Mouse (Mus musculus) neural tube, embryonic 10.5 days (tissue): ENCODE measurements around the gene Rbm5.

Experiments used
- DNase-seq: peaks from one replicate; pipeline ENCODE4 v3.0.0-alpha.2; 2017; ENCODE audit warnings: low spot score; ENCODE audit errors: extremely low spot score

Rbm5 gene

GRCm38 (mm10) chr9:107770374-107771290 is at the start of gene Rbm5:
Gene Rbm5 (minus strand): TSS chr9:107770996.
- peak; percentile 87 for DNase-seq

DNA sequence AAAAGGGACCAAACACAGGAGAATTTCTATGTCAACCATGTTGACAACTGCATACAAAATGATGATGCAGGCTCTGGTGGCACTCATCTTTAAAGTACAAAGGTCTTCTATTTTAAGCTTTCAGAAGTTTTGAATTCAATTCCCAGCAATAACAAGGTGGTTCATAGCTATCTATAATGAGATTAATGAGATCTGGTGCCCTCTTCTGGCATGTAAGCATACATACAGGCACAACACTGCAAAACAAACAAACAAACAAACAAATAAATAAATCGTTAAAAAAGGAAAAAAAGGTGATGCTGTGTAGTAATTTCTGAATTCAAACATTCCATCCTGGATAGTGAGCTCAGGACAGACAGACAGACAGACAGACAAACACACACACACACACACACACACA is 41.3 kb upstream of the Rbm5 start:
- DNase-seq, result no peak

DNA sequence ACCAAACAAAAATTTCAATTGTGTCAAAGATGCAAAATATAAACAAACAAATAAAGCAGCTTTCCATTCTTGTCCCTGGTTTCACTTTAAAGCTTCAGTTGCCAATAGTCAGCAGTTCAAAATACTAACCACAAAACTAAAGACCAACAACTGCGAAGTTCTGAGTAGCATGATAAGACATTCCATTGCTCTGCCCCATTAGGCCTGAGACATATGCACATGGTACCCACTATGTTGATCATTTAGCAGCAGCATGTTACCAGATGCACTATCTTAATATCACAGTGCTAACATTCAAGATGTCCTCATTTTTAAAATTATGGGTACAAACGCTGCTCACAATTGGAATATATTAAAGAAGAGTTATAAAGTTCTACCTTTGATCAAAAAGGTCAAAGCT is 40.2 kb upstream of the Rbm5 start:
- no peak for DNase-seq

DNA sequence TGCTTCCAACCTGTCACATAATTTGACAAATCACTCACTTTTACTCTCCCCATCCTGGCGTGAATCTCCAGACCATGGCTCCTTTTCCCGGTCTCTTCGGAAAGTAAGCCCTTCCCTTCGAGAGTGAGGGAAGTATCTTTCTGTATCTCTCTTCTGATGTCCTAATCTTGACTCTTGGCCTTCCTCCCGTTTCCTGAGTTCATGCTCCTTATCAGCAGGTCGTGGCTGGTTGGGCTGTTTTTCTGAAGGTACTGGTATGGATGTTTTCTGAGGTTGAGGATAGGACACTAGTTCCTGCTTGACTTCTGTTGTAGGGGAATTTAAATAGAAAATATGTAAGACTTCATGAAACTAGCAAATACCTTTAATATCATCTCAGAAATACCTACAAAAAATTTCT is 20.9 kb upstream of the Rbm5 start:
- DNase-seq, result no peak

GRCm38 (mm10) chr9:107782536-107783203 is 11.9 kb upstream of the Rbm5 start:
- no peak for DNase-seq

- DNase-seq, result no peak
Measured at GRCm38 (mm10) chr9:107776809-107777208, 6.0 kb upstream of the Rbm5 start.

DNA sequence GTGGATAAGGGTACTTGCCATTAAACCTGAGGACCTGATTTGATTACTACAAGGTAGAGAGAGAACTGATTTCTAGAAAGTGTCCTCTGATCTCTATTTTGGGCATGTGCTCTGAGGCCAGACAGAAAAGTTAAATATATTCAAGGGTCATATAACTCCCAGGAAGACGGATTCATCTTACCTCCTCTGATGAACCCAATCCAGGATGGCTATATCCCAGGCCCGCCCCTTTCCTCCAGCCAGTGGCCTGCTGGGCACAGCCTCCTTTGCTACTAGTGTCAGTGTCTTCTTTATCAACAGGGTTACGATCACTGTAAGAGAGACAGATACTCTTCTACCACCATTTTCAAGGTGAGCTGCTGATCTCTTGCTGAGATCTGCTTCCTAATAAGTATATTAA is 3.6 kb upstream of the Rbm5 start:
- no peak for DNase-seq

DNA sequence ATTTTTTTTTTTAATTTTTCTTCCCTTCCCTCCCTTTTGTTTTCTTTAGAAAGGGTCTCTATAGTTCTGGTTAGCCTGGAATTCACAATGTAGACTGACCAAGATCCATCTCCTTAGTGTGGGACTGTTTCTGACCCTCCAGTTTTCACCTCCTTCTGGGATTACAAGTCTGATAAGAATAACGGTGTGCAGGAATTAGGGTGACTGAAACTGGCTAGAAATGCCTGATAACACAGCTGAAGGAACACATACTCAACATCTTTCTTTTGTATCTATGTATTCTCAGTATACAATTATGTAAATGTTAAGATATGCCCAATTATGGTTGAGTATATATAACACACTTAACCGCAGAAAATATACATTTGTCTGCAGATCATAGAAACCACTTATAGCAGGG is 986 bp upstream of the Rbm5 start:
- no peak for DNase-seq

DNA sequence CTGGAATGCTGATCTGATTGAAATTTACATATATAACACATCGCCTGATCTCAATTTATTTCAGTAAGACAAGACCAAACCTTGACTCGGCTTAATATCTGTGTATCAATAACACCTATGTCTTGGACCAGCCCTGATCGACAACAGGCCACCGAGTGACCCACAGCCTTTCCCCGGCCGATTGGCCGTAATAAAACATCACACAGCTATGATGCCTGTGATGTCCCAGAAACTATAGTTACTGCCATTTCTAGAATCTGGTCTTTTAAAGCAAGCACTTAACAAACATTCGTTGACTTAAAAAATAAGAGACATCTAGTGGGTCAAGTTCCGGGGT is 791 bp downstream of the Rbm5 start:
- no peak for DNase-seq

DNA sequence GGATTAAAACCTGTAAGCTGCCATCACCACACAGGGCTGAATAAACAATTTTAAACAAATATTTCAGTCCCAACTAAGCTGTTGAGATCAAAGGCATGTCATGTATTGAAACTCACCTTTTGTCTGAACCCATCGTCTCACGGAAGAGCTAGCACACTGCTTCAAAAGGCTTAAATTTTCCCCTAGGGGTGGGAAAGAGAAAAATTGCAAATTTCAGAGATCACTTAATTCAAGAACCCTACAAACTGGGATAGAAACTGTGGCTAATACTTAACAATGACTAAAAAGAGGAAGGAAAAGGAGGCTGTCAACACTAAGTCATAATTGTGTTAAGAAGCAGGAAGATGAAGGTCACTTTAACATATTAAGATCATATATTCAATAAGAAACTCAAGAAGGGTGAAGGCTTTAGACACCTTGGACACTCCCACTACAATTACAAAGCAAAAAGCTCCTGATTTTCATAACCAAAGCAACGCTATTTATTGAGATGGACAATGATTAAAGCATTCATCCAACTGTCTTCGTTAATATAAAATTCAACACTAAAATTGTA is 1.3 kb downstream of the Rbm5 start:
- no peak for DNase-seq

GRCm38 (mm10) chr9:107768851-107769250 is 1.9 kb downstream of the Rbm5 start:
- DNase-seq, result no peak

DNA sequence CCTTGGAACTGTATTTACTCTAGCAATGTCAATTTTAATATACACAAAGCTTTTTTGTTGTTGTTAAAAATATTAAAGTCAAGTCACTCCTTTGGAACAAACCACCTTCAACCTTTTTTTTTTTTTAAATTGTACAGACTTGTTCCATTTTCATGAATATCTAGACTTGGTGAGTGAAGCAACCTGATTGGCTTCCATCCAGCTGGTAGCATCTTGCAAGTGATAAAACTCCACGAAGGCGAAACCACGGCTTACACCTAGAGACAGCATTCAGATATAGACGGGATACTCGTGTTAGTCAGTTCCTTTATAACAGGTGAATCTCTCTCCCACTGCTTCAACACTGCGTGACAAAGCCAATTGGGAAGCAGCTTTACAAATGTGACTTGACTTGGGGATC is 11.2 kb downstream of the Rbm5 start:
- no peak for DNase-seq

- DNase-seq, result no peak
Measured at GRCm38 (mm10) chr9:107750378-107750777, 20.4 kb downstream of the Rbm5 start.

GRCm38 (mm10) chr9:107748063-107748462 is 22.7 kb downstream of the Rbm5 start:
- no peak for DNase-seq

DNA sequence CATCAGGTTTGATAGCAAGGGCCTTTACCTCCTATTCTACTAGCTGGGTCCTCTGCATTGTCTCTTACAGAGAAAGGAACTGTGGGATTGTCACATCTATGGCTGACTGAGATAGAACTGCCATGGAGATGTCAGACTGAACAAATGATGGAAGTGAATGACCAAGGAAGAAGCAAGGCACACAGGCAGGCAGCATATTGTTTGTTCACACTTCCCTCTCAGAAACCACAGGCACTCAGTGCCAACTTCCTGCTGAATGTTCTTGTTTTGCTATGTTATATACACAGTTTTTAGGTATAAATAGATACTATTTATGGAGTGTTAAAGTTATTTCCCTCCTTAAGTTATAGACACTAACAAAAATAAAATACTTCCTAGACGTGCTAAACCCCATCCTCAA is 23.5 kb downstream of the Rbm5 start:
- no peak for DNase-seq

DNA sequence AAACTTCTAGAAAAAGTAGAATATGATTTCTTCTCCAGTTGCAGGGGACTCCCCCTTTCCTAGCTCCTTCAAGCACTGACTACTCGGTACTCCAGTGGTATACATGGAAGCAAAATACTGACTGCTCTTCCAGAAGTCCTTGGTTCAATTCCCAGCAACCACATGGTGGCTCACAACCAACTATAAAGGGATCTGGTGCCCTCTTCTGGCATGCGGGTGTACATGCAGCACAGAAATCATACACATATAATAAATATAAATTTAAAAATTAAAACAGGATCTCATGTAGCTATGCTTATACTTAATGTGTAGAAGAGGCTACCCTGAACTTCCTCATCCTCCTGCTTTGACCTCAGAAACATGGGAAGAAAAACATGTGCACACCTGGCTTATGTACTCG is 24.1 kb downstream of the Rbm5 start:
- DNase-seq, result no peak

DNA sequence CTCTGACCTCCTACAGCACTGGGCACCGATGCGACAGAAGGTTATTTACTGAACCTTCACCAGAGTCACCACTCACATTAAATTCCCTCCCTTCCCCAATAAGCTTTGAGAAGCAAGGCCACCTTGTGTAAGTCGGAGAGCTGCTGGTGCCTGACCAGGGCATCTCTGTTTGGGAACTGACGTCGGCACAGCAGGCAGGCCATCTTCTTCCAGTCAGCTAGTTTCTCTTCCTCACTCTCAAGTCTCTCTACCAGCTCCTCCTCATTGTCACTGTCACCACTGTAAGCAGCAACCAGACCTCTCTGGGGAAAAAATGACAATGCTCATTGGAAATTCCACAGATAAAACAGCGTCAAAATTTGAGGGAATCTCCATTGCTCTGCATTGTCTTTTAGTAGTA is 26.7 kb downstream of the Rbm5 start:
- no peak for DNase-seq

GRCm38 (mm10) chr9:107738841-107739202 is 32.0 kb downstream of the Rbm5 start:
- DNase-seq, result peak; percentile 62

DNA sequence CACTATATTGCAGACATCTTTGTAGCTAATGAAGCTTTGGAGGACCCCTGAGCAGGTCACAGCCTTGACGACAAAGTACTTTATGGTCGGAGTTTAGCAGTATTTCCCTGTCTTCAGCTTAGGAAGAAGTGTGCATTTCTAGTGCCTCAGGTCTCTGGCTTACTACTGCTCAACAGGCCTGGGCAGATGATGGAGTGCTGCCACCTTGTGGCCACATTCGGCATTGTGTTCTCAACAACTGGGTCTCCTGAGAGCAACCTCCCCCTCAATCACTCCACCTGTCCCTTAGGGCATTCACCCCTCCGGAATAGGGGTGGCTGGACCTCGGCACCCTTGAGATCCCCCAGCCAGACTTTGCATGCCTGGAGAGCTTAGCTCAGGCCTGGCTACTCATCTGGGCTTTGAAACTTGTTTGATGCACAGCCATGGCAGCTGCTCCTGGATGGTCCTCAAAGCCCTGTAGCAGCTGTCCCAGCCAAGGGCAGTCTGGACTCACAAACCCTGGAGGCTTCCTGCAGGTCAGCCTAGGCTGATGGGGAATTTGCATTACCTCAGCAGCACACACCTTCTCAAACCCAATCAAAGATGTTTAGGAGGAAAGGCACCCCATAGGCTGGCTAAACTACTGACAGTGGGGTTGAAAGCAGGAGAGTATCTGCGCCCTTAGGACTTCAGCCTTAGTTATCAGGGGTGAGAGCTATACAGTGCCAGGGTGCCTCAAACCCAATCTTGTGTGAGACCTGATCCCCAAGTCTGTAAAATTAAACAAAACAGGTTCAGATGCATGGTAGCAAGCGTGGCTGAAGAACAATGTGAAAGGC is 32.6 kb downstream of the Rbm5 start:
- DNase-seq, result peak; percentile 96

DNA sequence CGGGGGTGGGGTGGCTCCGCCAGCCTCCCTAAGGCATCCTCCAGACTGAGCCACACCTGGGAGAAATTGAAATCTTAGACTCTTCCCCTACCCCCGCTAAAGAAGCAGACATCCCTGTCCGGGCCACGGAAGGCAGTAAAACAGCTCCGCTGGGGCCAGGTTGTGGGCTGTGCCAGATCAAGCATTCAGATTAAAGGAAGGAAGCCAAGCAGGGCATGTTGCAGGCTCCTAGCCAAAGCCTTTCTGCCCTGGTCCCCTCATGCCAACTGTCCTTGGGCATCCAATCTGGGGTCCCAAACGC is 34.7 kb downstream of the Rbm5 start:
- DNase-seq, result peak; percentile 49

- no peak for DNase-seq
Measured at GRCm38 (mm10) chr9:107735356-107736184, 35.2 kb downstream of the Rbm5 start.
